Mouse (Mus musculus) C2C12 (cell line): Measurements from ENCODE around the gene Shisa6. TPM values are rescaled to one million over a fixed set of nuclear protein-coding genes. Genes with fewer than 3 reads are reported as not detected.

Experiments used
- H3K27me3 ChIP-seq: one replicate; pipeline ENCODE4 v1.6.1; 2011; ENCODE audit not compliant: control insufficient read depth, insufficient read depth, insufficient read length
- H3K36me3 ChIP-seq: one replicate; pipeline ENCODE4 v1.6.1; 2011; ENCODE audit not compliant: control insufficient read depth, insufficient read depth
- H3K4me3 ChIP-seq: one replicate; pipeline ENCODE4 v1.5.1; 2011; ENCODE audit warnings: mild to moderate bottlenecking, control low read depth; ENCODE audit not compliant: poor library complexity, insufficient read depth, severe bottlenecking
- H3K79me2 ChIP-seq: one replicate; pipeline ENCODE4 v1.6.1; 2011; ENCODE audit not compliant: control insufficient read depth, insufficient read depth
- H3K79me3 ChIP-seq: one replicate; pipeline ENCODE4 v1.6.1; 2011; ENCODE audit warnings: low read depth, control low read depth
- H3ac ChIP-seq: one replicate; pipeline ENCODE3; 2011; ENCODE audit warnings: low read depth; ENCODE audit not compliant: control insufficient read depth, insufficient read length
- CEBPB ChIP-seq: IDR thresholded peaks from one replicate; pipeline ENCODE4 v1.6.1; 2011; ENCODE audit warnings: low read depth, mild to moderate bottlenecking, control low read depth, moderate library complexity
- CTCF ChIP-seq: IDR thresholded peaks from one replicate; pipeline ENCODE4 v1.5.1; 2011; ENCODE audit not compliant: control insufficient read depth, insufficient read depth, insufficient read length
- FOSL1 ChIP-seq: IDR thresholded peaks from one replicate; pipeline ENCODE4 v1.8.0; 2011; ENCODE audit warnings: mild to moderate bottlenecking, low read length; ENCODE audit not compliant: poor library complexity, insufficient read depth, severe bottlenecking
- MAX ChIP-seq: IDR thresholded peaks from one replicate; pipeline ENCODE4 v1.6.1; 2011; ENCODE audit warnings: mild to moderate bottlenecking, control low read depth
- MYOD1 ChIP-seq: IDR thresholded peaks from one replicate; pipeline ENCODE4 v1.6.1; 2011; ENCODE audit warnings: low read depth; ENCODE audit not compliant: control insufficient read depth, insufficient read length
- MYOG ChIP-seq: IDR thresholded peaks from one replicate; pipeline ENCODE4 v1.6.1; 2011; ENCODE audit not compliant: control insufficient read depth, insufficient read length; ENCODE audit errors: extremely low read depth
- USF1 ChIP-seq: IDR thresholded peaks from one replicate; pipeline ENCODE4 v1.6.1; 2011; ENCODE audit warnings: low read depth, mild to moderate bottlenecking, control low read depth, moderate library complexity
- polyA plus RNA-seq: library from polyadenylated mRNA; unstranded; fragments of >200 nt; fragmentation: generic; extraction: Trizol; gene quantifications from one replicate; pipeline ENCODE4 v1.2.1, GENCODE M21; 2012; ENCODE audit warnings: missing spikeins

The Shisa6 gene
- polyA plus RNA-seq, 1 experiment = not detected

DNA sequence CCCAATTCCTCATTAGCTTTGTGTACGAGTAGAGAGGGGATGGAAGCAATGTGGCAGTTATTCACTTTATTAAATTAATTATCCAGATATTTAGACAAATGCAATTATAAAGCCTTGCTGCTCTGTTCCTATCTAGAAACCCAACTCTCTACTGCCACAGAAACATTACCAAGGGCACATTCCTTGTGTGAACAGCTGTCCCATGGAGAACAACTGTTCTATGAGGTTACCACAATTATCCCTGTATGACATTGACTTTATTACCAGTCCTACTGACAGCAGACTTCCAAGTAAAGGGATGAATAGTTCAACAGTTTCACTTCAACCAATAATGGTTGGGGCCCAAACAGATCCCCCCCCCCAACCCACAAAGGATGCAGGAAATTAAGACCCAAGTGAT, 12.1 kb upstream of the Shisa6 start:
- H3K4me3 ChIP-seq = no peak overlapping the region
- H3ac ChIP-seq = no peak overlapping the region
- no peaks in the 10 kb centered on the region for H3K79me3 ChIP-seq
- no peaks in the 10 kb centered on the region for H3K36me3 ChIP-seq
- H3K27me3 ChIP-seq = no peaks in the 10 kb centered on the region
- TF ChIP-seq FOSL1 (no peak), MYOD1 (peak; percentile 45)
- no peaks in the 10 kb centered on the region for H3K79me2 ChIP-seq

DNA sequence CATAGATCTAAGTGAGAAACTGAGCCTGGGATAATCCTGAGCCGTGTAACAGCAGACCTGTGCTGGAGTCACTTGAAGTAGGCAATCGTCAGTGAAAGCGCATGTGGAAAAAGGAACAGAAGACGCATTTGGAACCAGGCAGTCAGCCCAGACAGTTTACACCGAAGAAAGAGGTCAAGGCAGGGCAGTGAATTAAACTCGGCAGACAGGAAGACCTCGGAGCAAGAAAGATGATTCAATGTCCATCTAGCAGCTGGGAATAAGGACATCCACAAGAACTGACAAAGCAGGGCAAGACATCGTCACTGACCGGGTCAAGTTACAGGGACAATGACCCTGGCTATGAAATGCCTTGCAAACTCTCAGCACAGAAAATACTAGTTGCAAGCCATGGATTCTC, 10.1 kb upstream of the Shisa6 start:
- Histone ChIP-seq H3K79me3 (no peaks in the 10 kb centered on the region), H3ac (no peak overlapping the region), H3K36me3 (no peaks in the 10 kb centered on the region), H3K27me3 (no peaks in the 10 kb centered on the region), H3K4me3 (no peak overlapping the region), H3K79me2 (no peaks in the 10 kb centered on the region)
- TF ChIP-seq MYOG (no peak), USF1 (no peak), FOSL1 (no peak), CEBPB (no peak)

DNA sequence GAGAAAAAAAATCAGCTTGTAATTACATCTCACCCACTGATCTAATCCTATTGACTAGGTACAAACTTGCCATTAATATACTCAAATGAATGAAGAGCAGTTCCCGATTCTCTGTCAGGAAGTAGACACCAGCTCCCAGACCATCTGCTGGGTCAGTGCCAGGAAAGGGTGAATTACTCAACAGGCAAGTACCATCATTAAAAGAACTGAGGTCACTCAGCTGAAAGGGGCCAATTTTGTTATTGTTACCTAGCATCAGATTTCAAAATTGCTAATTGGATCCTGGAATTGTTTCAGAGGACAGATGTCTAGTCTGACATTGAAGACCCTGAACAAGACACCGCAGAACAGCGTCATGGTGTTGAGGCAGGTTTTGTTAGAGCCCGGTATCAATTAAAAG, 9.4 kb upstream of the Shisa6 start:
- Histone ChIP-seq H3ac (no peak overlapping the region), H3K27me3 (no peaks in the 10 kb centered on the region), H3K79me2 (no peaks in the 10 kb centered on the region), H3K79me3 (no peaks in the 10 kb centered on the region), H3K4me3 (no peak overlapping the region), H3K36me3 (no peaks in the 10 kb centered on the region)
- TF ChIP-seq FOSL1 (no peak), CTCF (no peak), USF1 (no peak), MYOD1 (no peak), MAX (no peak), CEBPB (no peak), MYOG (no peak)

DNA sequence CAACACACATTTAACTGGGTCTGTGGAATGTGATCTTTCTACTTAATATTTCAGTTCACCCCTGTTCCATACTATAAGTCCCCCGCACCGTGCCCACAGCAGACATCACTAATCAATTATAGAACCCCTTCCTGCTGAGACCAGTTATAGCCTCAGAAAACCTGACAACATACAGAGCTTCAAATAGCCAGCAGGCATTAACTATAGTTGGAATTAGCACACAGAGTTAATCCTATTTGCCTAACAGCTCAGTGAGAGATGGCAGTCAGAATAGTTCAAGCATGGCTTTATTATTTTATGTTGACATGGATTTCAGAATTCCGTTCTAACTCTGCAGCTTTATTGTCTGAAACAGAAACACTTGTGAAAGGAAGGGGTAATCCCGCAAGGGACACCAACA, 8.5 kb upstream of the Shisa6 start:
- no peaks in the 10 kb centered on the region for H3K36me3 ChIP-seq
- no peak for TF ChIP-seq MYOG
- no peak for TF ChIP-seq FOSL1
- TF ChIP-seq CEBPB = no peak
- no peak for TF ChIP-seq MAX
- no peak for TF ChIP-seq USF1
- TF ChIP-seq CTCF = no peak
- no peak for TF ChIP-seq MYOD1
- no peaks in the 10 kb centered on the region for H3K79me2 ChIP-seq
- H3K79me3 ChIP-seq = no peaks in the 10 kb centered on the region
- no peaks in the 10 kb centered on the region for H3K27me3 ChIP-seq
- H3K4me3 ChIP-seq = no peak overlapping the region
- no peak overlapping the region for H3ac ChIP-seq

DNA sequence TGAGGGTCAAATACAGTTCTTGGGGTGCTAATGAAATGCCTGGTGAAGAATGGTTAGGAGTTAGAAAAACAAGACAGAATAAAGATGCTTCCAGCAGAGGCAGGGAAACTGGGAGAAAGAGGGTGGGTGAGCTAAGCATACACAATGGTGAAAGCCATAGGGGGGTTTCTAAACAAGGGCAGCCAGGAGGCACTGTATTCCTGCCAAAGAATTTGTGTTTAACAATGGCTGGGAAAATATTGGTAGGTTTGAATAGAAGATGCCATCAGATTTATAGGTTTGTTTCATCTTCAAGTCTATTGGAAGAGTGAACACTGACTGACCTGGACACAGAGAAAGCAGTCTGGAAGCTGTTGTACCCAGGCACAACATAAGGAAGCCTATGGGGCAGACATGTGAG, 2.4 kb upstream of the Shisa6 start:
- TF ChIP-seq USF1 = no peak
- no peak for TF ChIP-seq MAX
- no peak for TF ChIP-seq MYOD1
- TF ChIP-seq FOSL1 = no peak
- no peak for TF ChIP-seq MYOG
- TF ChIP-seq CEBPB = no peak
- TF ChIP-seq CTCF = no peak
- no peak overlapping the region for H3ac ChIP-seq

DNA sequence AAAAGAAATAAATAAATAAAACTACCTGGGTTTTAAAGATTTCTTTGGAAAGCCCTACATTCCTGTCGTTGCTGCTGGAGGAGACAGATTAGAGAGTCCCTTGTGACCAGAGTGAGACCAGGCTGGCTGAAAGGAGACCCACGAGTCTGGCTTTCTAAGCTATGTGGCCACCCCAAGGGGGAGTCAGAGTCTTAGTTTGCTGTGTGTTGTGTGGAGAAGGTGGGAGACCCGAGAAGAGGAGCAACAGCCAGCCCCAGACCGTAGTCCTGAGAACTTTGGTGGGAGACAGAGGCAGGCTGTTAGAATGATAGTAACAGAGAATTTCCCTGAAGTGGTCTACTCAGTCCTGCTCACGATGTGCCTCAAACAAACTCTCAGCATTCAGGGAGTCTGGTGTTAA, 1.6 kb upstream of the Shisa6 start:
- TF ChIP-seq MYOD1 (no peak), MYOG (no peak), MAX (no peak), CTCF (no peak), USF1 (no peak), FOSL1 (no peak), CEBPB (no peak)
- Histone ChIP-seq H3K79me2 (no peaks in the 10 kb centered on the region), H3K4me3 (no peak overlapping the region), H3K27me3 (no peaks in the 10 kb centered on the region), H3K36me3 (no peaks in the 10 kb centered on the region), H3ac (no peak overlapping the region), H3K79me3 (no peaks in the 10 kb centered on the region)

More for the DNA sequence above, 2.4 kb upstream of the Shisa6 start:
- no peaks in the 10 kb centered on the region for H3K79me3 ChIP-seq
- H3K4me3 ChIP-seq = no peak overlapping the region
- no peaks in the 10 kb centered on the region for H3K79me2 ChIP-seq
- no peaks in the 10 kb centered on the region for H3K36me3 ChIP-seq
- no peaks in the 10 kb centered on the region for H3K27me3 ChIP-seq
